Mouse (Mus musculus) bone marrow macrophage, adult 2 months (primary cell): ENCODE results near the gene Mtg2.

Experiments used
- CTCF ChIP-seq: IDR thresholded peaks from 2 replicates; pipeline ENCODE4 v1.5.1; 2012; ENCODE audit warnings: low read depth, mild to moderate bottlenecking, low read length, moderate library complexity
- POLR2A ChIP-seq: IDR thresholded peaks from 2 replicates; pipeline ENCODE4 v1.6.1; 2012; ENCODE audit warnings: mild to moderate bottlenecking, low read depth, low read length, borderline replicate concordance

GRCm38 (mm10) chr2:180024401-180025098 lies 45.8 kb upstream of the Mtg2 start, which contains the start of gene Lsm14b:
- TF ChIP-seq CTCF, result no peak
- 0 out of 2 replicates have a peak, but pooled peaks have one; percentile 5 for TF ChIP-seq POLR2A
